Mouse (Mus musculus) liver, embryonic 16.5 days (tissue): ENCODE results near the gene Efcab9. TPM values are rescaled to one million over a fixed set of nuclear protein-coding genes. Genes with fewer than 3 reads are reported as not detected.

Experiments used
- ATAC-seq: fragments of 200-750 bp; cut with Nextera tagmentation; 2 replicates; pipeline ENCODE4 v1.8.0; 2017; ENCODE audit warnings: low read depth, mild to moderate bottlenecking, moderate number of reproducible peaks, moderate library complexity
- H3K27ac ChIP-seq: fragments of 300-500 bp; sonication (generic); 2 replicates; pipeline ENCODE4 v1.5.1; 2014; ENCODE audit warnings: mild to moderate bottlenecking, low read length
- H3K27me3 ChIP-seq: fragments of 300-500 bp; sonication (generic); 2 replicates; pipeline ENCODE4 v1.6.1; 2014; ENCODE audit warnings: low read depth, low read length, mixed read lengths; ENCODE audit not compliant: control insufficient read depth, insufficient read depth
- H3K36me3 ChIP-seq: fragments of 300-500 bp; sonication (generic); 2 replicates; pipeline ENCODE4 v1.6.1; 2014; ENCODE audit warnings: mild to moderate bottlenecking; ENCODE audit not compliant: control insufficient read depth, insufficient read depth
- H3K4me1 ChIP-seq: fragments of 300-500 bp; sonication (generic); 2 replicates; pipeline ENCODE4 v1.6.1; 2014; ENCODE audit warnings: low read depth, low read length, mixed read lengths; ENCODE audit not compliant: control insufficient read depth
- H3K4me2 ChIP-seq: fragments of 300-500 bp; sonication (generic); 2 replicates; pipeline ENCODE4 v1.6.1; 2014; ENCODE audit warnings: low read depth, low read length, mixed read lengths
- H3K4me3 ChIP-seq: fragments of 300-500 bp; sonication (generic); 2 replicates; pipeline ENCODE4 v1.5.1; 2014; ENCODE audit warnings: low read depth, mild to moderate bottlenecking, low read length
- H3K9ac ChIP-seq: fragments of 300-500 bp; sonication (generic); 2 replicates; pipeline ENCODE4 v1.6.1; 2014; ENCODE audit warnings: low read depth, low read length
- H3K9me3 ChIP-seq: fragments of 300-500 bp; sonication (generic); replicated peaks from 2 replicates; pipeline ENCODE4 v1.6.1; 2016; ENCODE audit warnings: low read length; ENCODE audit not compliant: control insufficient read depth
- WGBS: fragments of 180-500 bp; shearing (Covaris S2); extraction: QIAGEN DNeasy Blood & Tissue Kit; methylation state at CpG from one replicate; pipeline ENCODE4 v1.1.7; 2014; ENCODE audit not compliant: insufficient replicate concordance; 5-methylcytosine and 5-hydroxymethylcytosine counted together
- polyA plus RNA-seq: library from polyadenylated mRNA; unstranded; fragments of >200 nt; fragmentation: Nextera tagmentation; extraction: Ambion mirVana; gene quantifications from 2 replicates; pipeline ENCODE4 v1.2.1, GENCODE M21; 2015

Gene Efcab9
- polyA plus RNA-seq, 1 experiment from 2014 or later: 0.34 TPM

- Histone ChIP-seq H3K4me2 (no peak overlapping the region), H3K4me1 (peaks cover 49% of the 10 kb centered on the region), H3K4me3 (no peak overlapping the region), H3K27me3 (no peaks in the 10 kb centered on the region), H3K36me3 (no peaks in the 10 kb centered on the region), H3K9me3 (no peaks in the 10 kb centered on the region), H3K9ac (no peak overlapping the region), H3K27ac (peak overlapping the region; percentile 90; the same call in 1 of the 2 replicates)
- no peak for ATAC-seq
- WGBS: 88% methylated on average over 5 of the region's 5 CpGs
Observed at GRCm38 (mm10) chr11:32544497-32544896, 12.6 kb upstream of the Efcab9 start.

GRCm38 (mm10) chr11:32544041-32544440 lies 12.2 kb upstream of the Efcab9 start:
- Histone ChIP-seq H3K4me3 (no peak overlapping the region), H3K27ac (peak overlapping the region; percentile 90), H3K9me3 (no peaks in the 10 kb centered on the region), H3K4me2 (peak overlapping the region; percentile 57), H3K4me1 (peaks cover 53% of the 10 kb centered on the region), H3K36me3 (no peaks in the 10 kb centered on the region), H3K9ac (peak overlapping the region; percentile 30), H3K27me3 (no peaks in the 10 kb centered on the region)
- ATAC-seq: no peak
- 72% methylated on average over 6 of the region's 6 CpGs for WGBS

DNA sequence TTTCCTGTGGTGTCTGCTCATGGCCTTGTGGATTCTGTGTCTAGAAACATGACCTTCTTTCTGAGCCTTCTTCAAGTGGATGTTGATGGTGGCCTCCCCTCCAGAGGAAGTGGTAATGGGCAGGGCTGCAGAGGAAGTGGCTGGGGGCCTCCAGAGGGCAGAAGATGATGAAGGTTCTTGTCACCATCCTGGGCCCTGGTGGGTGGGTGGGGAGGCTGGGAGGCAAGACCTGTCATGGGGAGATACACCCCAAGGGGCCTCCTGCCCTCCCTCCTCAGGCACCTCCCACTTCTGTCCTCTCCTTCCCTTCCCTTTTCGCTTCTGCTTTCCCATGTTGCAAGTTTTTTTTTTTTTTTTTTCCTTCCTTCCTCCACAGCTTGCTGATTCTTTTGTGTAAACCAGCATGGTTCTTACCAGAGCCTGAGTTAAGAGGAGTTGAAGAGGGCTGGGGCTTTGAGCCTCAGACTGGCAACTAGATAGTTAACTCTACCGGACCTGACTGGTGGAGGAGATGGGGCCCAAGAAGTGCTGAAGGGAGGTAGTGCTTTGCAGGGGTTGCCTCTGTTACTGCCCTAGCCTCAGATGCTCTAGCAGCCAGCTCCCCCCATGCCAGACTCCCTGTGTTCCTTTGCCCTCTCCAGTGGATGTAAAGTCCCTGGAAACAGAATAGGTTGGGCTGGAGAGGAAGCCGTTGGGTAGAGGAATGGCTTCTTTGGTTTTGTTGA lies 11.0 kb upstream of the Efcab9 start:
- Histone ChIP-seq H3K4me1 (peaks cover 65% of the 10 kb centered on the region), H3K9ac (peak overlapping the region; percentile 42), H3K4me3 (peak overlapping the region; percentile 44), H3K27me3 (no peaks in the 10 kb centered on the region), H3K9me3 (no peaks in the 10 kb centered on the region), H3K36me3 (no peaks in the 10 kb centered on the region), H3K4me2 (peak overlapping the region; percentile 57), H3K27ac (peak overlapping the region; percentile 90)
- peak; percentile 96 for ATAC-seq
- 16% methylated on average over 2 of the region's 3 CpGs for WGBS

DNA sequence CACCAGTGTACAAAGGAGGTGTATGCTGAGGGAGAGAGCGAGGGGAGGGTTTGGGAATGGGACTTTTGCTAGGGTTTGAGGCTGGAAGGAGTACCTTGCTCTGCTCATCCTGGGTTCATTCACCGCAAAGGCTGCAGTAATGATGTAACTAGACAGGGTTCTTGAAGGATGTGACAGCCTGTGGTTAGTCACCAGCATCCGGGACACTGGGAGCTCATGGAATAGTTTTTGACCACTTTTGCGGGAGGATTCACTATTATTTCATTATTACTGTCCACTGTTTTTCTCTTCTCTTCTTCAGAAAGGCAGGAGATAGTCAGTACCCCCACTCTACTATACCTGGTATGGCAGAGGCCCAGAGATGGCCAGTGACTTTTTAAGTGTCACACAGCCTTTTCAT lies 10.3 kb upstream of the Efcab9 start:
- 36% methylated on average over 4 of the region's 4 CpGs for WGBS
- Histone ChIP-seq H3K36me3 (no peaks in the 10 kb centered on the region), H3K4me3 (peak overlapping the region; percentile 44), H3K4me1 (peaks cover 65% of the 10 kb centered on the region), H3K9ac (peak overlapping the region; percentile 27), H3K27ac (peak overlapping the region; percentile 90), H3K27me3 (no peaks in the 10 kb centered on the region), H3K9me3 (no peaks in the 10 kb centered on the region), H3K4me2 (peak overlapping the region; percentile 57)
- no peak for ATAC-seq

- no peak overlapping the region for H3K4me2 ChIP-seq
- H3K9ac ChIP-seq: no peak overlapping the region
- no peak overlapping the region for H3K4me3 ChIP-seq
- H3K27me3 ChIP-seq: no peaks in the 10 kb centered on the region
- H3K9me3 ChIP-seq: no peaks in the 10 kb centered on the region
- H3K4me1 ChIP-seq: peaks cover 65% of the 10 kb centered on the region
- H3K36me3 ChIP-seq: no peaks in the 10 kb centered on the region
- peak overlapping the region; percentile 0; the same call in 1 of the 2 replicates for H3K27ac ChIP-seq
- ATAC-seq: no peak
- WGBS: 55% methylated on average over 6 of the region's 6 CpGs
Observed at GRCm38 (mm10) chr11:32540463-32540862, 8.6 kb upstream of the Efcab9 start.

- Histone ChIP-seq H3K27ac (no peak overlapping the region), H3K27me3 (no peaks in the 10 kb centered on the region), H3K4me3 (no peak overlapping the region), H3K9ac (no peak overlapping the region; the same call in 1 of the 2 replicates), H3K4me1 (peaks cover 69% of the 10 kb centered on the region), H3K4me2 (no peak overlapping the region), H3K36me3 (no peaks in the 10 kb centered on the region), H3K9me3 (no peaks in the 10 kb centered on the region)
- no peak for ATAC-seq
- WGBS: 77% methylated on average over 7 of the region's 7 CpGs
Observed at GRCm38 (mm10) chr11:32539717-32540116, 7.8 kb upstream of the Efcab9 start.

GRCm38 (mm10) chr11:32538846-32539245 lies 7.0 kb upstream of the Efcab9 start:
- peak overlapping the region; percentile 50 for H3K27ac ChIP-seq
- H3K4me1 ChIP-seq: peaks cover 72% of the 10 kb centered on the region

GRCm38 (mm10) chr11:32538435-32538834 lies 6.6 kb upstream of the Efcab9 start:
- H3K9me3 ChIP-seq: no peaks in the 10 kb centered on the region
- no peak overlapping the region for H3K4me2 ChIP-seq
- 56% methylated on average over 6 of the region's 6 CpGs for WGBS
- no peak for ATAC-seq
- H3K4me3 ChIP-seq: no peak overlapping the region
- no peaks in the 10 kb centered on the region for H3K36me3 ChIP-seq
- peaks cover 72% of the 10 kb centered on the region for H3K4me1 ChIP-seq
- peak overlapping the region; percentile 50 for H3K27ac ChIP-seq
- no peak overlapping the region for H3K9ac ChIP-seq
- no peaks in the 10 kb centered on the region for H3K27me3 ChIP-seq

More at GRCm38 (mm10) chr11:32538846-32539245, 7.0 kb upstream of the Efcab9 start:
- H3K36me3 ChIP-seq: no peaks in the 10 kb centered on the region
- WGBS: 37% methylated on average over 4 of the region's 4 CpGs
- ATAC-seq: no peak
- no peaks in the 10 kb centered on the region for H3K9me3 ChIP-seq
- no peak overlapping the region for H3K4me3 ChIP-seq
- H3K4me2 ChIP-seq: no peak overlapping the region
- H3K9ac ChIP-seq: peak overlapping the region; percentile 17; the same call in 1 of the 2 replicates
- H3K27me3 ChIP-seq: no peaks in the 10 kb centered on the region

DNA sequence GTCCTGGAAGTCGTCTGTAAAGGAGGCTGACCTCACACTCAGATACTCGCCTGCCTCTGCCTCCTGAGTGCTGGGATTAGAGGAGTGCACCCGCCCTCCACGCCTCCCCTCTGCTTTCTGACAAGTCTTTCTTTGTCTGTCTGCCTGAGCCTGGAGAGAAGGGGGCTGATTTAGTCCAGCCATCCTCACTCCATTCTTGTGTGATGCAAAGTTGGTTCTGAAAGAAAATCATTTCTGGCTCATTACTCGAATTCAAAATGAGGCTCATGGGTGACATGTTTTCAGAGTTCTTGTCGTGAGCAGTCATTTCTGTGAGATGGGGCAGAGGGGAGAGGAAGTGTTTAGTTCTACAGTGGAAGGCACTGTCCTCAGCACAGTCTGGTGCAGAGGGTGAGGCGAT lies 5.1 kb upstream of the Efcab9 start:
- Histone ChIP-seq H3K4me2 (no peak overlapping the region), H3K4me3 (no peak overlapping the region), H3K36me3 (no peaks in the 10 kb centered on the region), H3K9ac (no peak overlapping the region), H3K4me1 (peaks cover 64% of the 10 kb centered on the region), H3K27me3 (no peaks in the 10 kb centered on the region), H3K27ac (no peak overlapping the region), H3K9me3 (no peaks in the 10 kb centered on the region)
- 47% methylated on average over 7 of the region's 7 CpGs for WGBS
- no peak for ATAC-seq
